Comparison of ENCODE assay signal across 8 mouse cellular contexts in genomic region chr2:24763115-24763557, GRCm38 (mm10). TPM values are rescaled to one million over a fixed set of nuclear protein-coding genes. Genes with fewer than 3 reads are reported as not detected.
DNase-seq lines count a peak whose midpoint lies in the region; ATAC-seq lines count a peak whose summit lies in the region.
"Had no signal": no experiment of that assay in that cellular context is flagged by ENCODE, and none has a peak within 500 bp of the region (broad histone marks: within the 10 kb centered on the region; RNA-seq: fewer than 3 reads in every experiment).

Cacna1b (minus strand) TSS chr2:24763152.

- WGBS in forebrain, embryonic 15.5 days, result under 1% methylated on average over 42 of the region's 42 CpGs
- 1% methylated on average over 41 of the region's 42 CpGs for WGBS in hindbrain, embryonic 11.5 days
- under 1% methylated on average over 42 of the region's 42 CpGs for WGBS in midbrain, embryonic 10.5 days

- H3K9ac ChIP-seq in forebrain, embryonic 15.5 days (replicated peaks), result peak within 1 kb of the TSS; percentile 81
- H3K9ac ChIP-seq in hindbrain, embryonic 11.5 days (ENCODE audit: low read depth, low read length), result peak within 1 kb of the TSS; percentile 63

- H3K36me3 ChIP-seq in forebrain, embryonic 15.5 days, result 0 out of 2 replicates have a peak, but pooled peaks cover under 1% of the 10 kb centered on the region
- no peaks in the 10 kb centered on the region for H3K36me3 ChIP-seq in hindbrain, embryonic 11.5 days (ENCODE audit: control insufficient read depth, insufficient read depth, low read length)
- no peaks in the 10 kb centered on the region for H3K36me3 ChIP-seq in midbrain, embryonic 10.5 days

- H3K27me3 ChIP-seq in forebrain, embryonic 15.5 days, result no peaks in the 10 kb centered on the region
- peaks cover 15% of the 10 kb centered on the region for H3K27me3 ChIP-seq in hindbrain, embryonic 11.5 days (ENCODE audit: control insufficient read depth, insufficient read depth, low read length)
- H3K27me3 ChIP-seq in midbrain, embryonic 10.5 days (ENCODE audit: low read depth, poor library complexity, severe bottlenecking), result peaks cover 36% of the 10 kb centered on the region

- peaks cover 20% of the 10 kb centered on the region for H3K4me1 ChIP-seq in forebrain, embryonic 15.5 days
- 0 out of 2 replicates have a peak, but pooled peaks cover 2% of the 10 kb centered on the region for H3K4me1 ChIP-seq in hindbrain, embryonic 11.5 days (replicated peaks; ENCODE audit: control insufficient read depth, insufficient read depth, low read length)
- H3K4me1 ChIP-seq in midbrain, embryonic 10.5 days, result peaks cover 20% of the 10 kb centered on the region

- peak; percentile 53 to 55 for DNase-seq in adrenal gland, adult 18-20 months (ENCODE audit: low spot score in 2 of 2)
- DNase-seq in cerebellum, adult 11 months, result peak; percentile 91
- DNase-seq in hindbrain, embryonic 11.5 days (ENCODE audit: low spot score), result peak; percentile 88
- DNase-seq in left cerebral cortex, postnatal 10 days (ENCODE audit: extremely low spot score in 1 of 2, low spot score in 2 of 2), result peak; percentile 88 to 93
- DNase-seq in midbrain, embryonic 10.5 days (ENCODE audit: low spot score), result peak; percentile 86
- DNase-seq in spleen, postnatal 14 days (ENCODE audit: low spot score in 2 of 2), result peak; percentile 24 to 45

- intact Hi-C loops in left cerebral cortex, postnatal 10 days (cut with DNase I), result no loop called here

- H3K9me3 ChIP-seq in forebrain, embryonic 15.5 days, result no peaks in the 10 kb centered on the region
- H3K9me3 ChIP-seq in hindbrain, embryonic 11.5 days (ENCODE audit: control insufficient read depth, low read length), result no peaks in the 10 kb centered on the region
- no peaks in the 10 kb centered on the region for H3K9me3 ChIP-seq in midbrain, embryonic 10.5 days (replicated peaks)

- H3K4me3 ChIP-seq in forebrain, embryonic 15.5 days, result peak within 1 kb of the TSS; percentile 94
- H3K4me3 ChIP-seq in hindbrain, embryonic 11.5 days (ENCODE audit: low read depth, low read length), result peak within 1 kb of the TSS; percentile 71
- peak within 1 kb of the TSS; percentile 82 for H3K4me3 ChIP-seq in midbrain, embryonic 10.5 days

- peak within 1 kb of the TSS; percentile 73 for H3K27ac ChIP-seq in forebrain, embryonic 15.5 days (replicated peaks)
- peak within 1 kb of the TSS; percentile 60 for H3K27ac ChIP-seq in hindbrain, embryonic 11.5 days (ENCODE audit: low read depth, low read length)
- H3K27ac ChIP-seq in midbrain, embryonic 10.5 days (replicated peaks), result peak within 1 kb of the TSS; percentile 80

- H3K4me2 ChIP-seq in forebrain, embryonic 15.5 days (replicated peaks), result peak within 1 kb of the TSS; percentile 96
- H3K4me2 ChIP-seq in hindbrain, embryonic 11.5 days (replicated peaks; ENCODE audit: low read depth, low read length), result peak within 1 kb of the TSS; percentile 93

- peak; percentile 90 for ATAC-seq in forebrain, embryonic 15.5 days (replicated peaks)
- peak; percentile 95 for ATAC-seq in hindbrain, embryonic 11.5 days (ENCODE audit: low FRiP score)

RNA-seq across cellular contexts. Expression of gene Cacna1b, which starts in this region (rescaled TPM):
- total RNA-seq in adrenal gland, adult 18-20 months (2021), result 1 to 10 TPM; 2.3 to 2.8 TPM
- 8.4 and 10.6 TPM in 2 replicates for polyA plus RNA-seq in forebrain, embryonic 15.5 days (2015; fragmentation: Nextera tagmentation; extraction: Ambion mirVana)
- 2.8 and 4.8 TPM in 2 replicates for polyA plus RNA-seq in hindbrain, embryonic 11.5 days (2014; fragmentation: Nextera tagmentation; extraction: Ambion mirVana)
- total RNA-seq in left cerebral cortex, postnatal 10 days (2021), result 100 to 1,000 TPM; 123 to 128 TPM
- polyA plus RNA-seq in midbrain, embryonic 10.5 days (2016; fragmentation: Nextera tagmentation; extraction: Ambion mirVana), result 1.6 and 2.5 TPM in 2 replicates
- total RNA-seq: liver, adult 2 months had no signal
- polyA plus RNA-seq: liver, adult 2 months had no signal

Comparison
In these comparisons a context has a peak if more than half of its experiments do, and no peak if none do; other contexts are left out.
1. Peak in every context shown above with its lines: DNase-seq, ATAC-seq, H3K4me3 ChIP-seq and H3K27ac ChIP-seq.
2. RNA of gene Cacna1b (total RNA-seq): 123 to 128 TPM in left cerebral cortex, postnatal 10 days; 2.3 to 2.8 TPM in adrenal gland, adult 18-20 months; every median in the first group is over 10 times any median in the second.
3. DNase-seq: peak in every context shown above with its lines; median percentile 91 in cerebellum, adult 11 months; 90 in left cerebral cortex, postnatal 10 days; 88 in hindbrain, embryonic 11.5 days; 86 in midbrain, embryonic 10.5 days; 54 in adrenal gland, adult 18-20 months; 34 in spleen, postnatal 14 days.